Mouse (Mus musculus) heart, embryonic 15.5 days (tissue): ENCODE measurements around the gene Sytl1. TPM values are rescaled to one million over a fixed set of nuclear protein-coding genes. Genes with fewer than 3 reads are reported as not detected.

Source experiments
- ATAC-seq: fragments of 200-750 bp; cut with Nextera tagmentation; replicated peaks from 2 replicates; pipeline ENCODE4 v1.8.0; 2017; ENCODE audit warnings: low read depth, moderate TSS enrichment; ENCODE audit not compliant: insufficient number of reproducible peaks, insufficient read depth, low FRiP score
- H3K27ac ChIP-seq: fragments of 300-500 bp; sonication (generic); 2 replicates; pipeline ENCODE4 v1.5.1; 2015; ENCODE audit warnings: mild to moderate bottlenecking, inconsistent platforms
- H3K27me3 ChIP-seq: fragments of 300-500 bp; sonication (generic); 2 replicates; pipeline ENCODE4 v1.6.1; 2015; ENCODE audit warnings: inconsistent platforms
- H3K36me3 ChIP-seq: fragments of 300-500 bp; sonication (generic); 2 replicates; pipeline ENCODE4 v1.6.1; 2015; ENCODE audit warnings: mild to moderate bottlenecking, inconsistent platforms
- H3K4me1 ChIP-seq: fragments of 300-500 bp; sonication (generic); replicated peaks from 2 replicates; pipeline ENCODE4 v1.6.1; 2015; ENCODE audit warnings: inconsistent platforms
- H3K4me2 ChIP-seq: fragments of 300-500 bp; sonication (generic); 2 replicates; pipeline ENCODE4 v1.6.1; 2015; ENCODE audit warnings: inconsistent platforms, mild to moderate bottlenecking, moderate library complexity
- H3K4me3 ChIP-seq: fragments of 300-500 bp; sonication (generic); 2 replicates; pipeline ENCODE4 v1.5.1; 2015; ENCODE audit warnings: mild to moderate bottlenecking, inconsistent platforms
- H3K9ac ChIP-seq: fragments of 300-500 bp; sonication (generic); 2 replicates; pipeline ENCODE4 v1.6.1; 2015; ENCODE audit warnings: mild to moderate bottlenecking, inconsistent platforms
- H3K9me3 ChIP-seq: fragments of 300-500 bp; sonication (generic); replicated peaks from 2 replicates; pipeline ENCODE4 v1.6.1; 2016; ENCODE audit warnings: inconsistent platforms
- WGBS: fragments of 180-500 bp; shearing (Covaris S2); methylation state at CpG from one replicate; pipeline ENCODE4 v1.1.7; 2015; ENCODE audit warnings: mixed read lengths; 5-methylcytosine and 5-hydroxymethylcytosine counted together
- polyA plus RNA-seq: library from polyadenylated mRNA; unstranded; fragments of >200 nt; fragmentation: Nextera tagmentation; extraction: Ambion mirVana; gene quantifications from 2 replicates; pipeline ENCODE4 v1.2.1, GENCODE M21; 2015

Sytl1 gene
- polyA plus RNA-seq, 1 experiment from 2014 or later, result 0.96 TPM

GRCm38 (mm10) chr4:133229582-133229981 is 33.3 kb downstream of the Sytl1 start:
- no peak for ATAC-seq
- 75% methylated on average over 8 of the region's 8 CpGs for WGBS
- H3K27me3 ChIP-seq, result no peaks in the 10 kb centered on the region; the same call in 1 of the 2 replicates
- no peak overlapping the region for H3K4me2 ChIP-seq
- H3K9me3 ChIP-seq, result no peaks in the 10 kb centered on the region
- H3K27ac ChIP-seq, result no peak overlapping the region
- H3K9ac ChIP-seq, result no peak overlapping the region
- H3K36me3 ChIP-seq, result no peaks in the 10 kb centered on the region
- H3K4me1 ChIP-seq, result peaks cover 3% of the 10 kb centered on the region
- H3K4me3 ChIP-seq, result no peak overlapping the region

DNA sequence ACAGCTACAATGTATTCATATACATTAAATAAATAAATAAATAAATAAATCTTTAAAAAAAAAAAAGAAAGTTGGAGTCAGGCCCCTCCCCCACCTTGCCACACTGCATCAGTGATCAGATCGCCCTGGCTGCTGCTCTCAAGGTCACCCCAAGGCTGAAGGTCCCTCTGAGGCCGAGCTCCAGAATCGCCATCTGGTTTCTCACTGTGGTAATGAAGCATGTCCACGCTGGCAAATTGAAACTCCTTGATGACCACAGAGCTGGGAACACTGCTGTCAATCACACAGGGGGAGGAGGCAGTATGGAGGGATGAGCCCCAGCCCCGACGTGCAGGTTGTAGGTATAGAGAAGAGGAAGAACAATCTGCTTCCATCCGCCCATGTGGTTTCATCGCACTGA is 35.3 kb downstream of the Sytl1 start:
- Histone ChIP-seq H3K9ac (no peak overlapping the region), H3K4me1 (no peaks in the 10 kb centered on the region), H3K36me3 (no peaks in the 10 kb centered on the region), H3K27ac (no peak overlapping the region), H3K27me3 (peaks cover 6% of the 10 kb centered on the region; the same call in 1 of the 2 replicates), H3K9me3 (no peaks in the 10 kb centered on the region), H3K4me3 (no peak overlapping the region), H3K4me2 (no peak overlapping the region)
- 63% methylated on average over 8 of the region's 8 CpGs for WGBS
- no peak for ATAC-seq

DNA sequence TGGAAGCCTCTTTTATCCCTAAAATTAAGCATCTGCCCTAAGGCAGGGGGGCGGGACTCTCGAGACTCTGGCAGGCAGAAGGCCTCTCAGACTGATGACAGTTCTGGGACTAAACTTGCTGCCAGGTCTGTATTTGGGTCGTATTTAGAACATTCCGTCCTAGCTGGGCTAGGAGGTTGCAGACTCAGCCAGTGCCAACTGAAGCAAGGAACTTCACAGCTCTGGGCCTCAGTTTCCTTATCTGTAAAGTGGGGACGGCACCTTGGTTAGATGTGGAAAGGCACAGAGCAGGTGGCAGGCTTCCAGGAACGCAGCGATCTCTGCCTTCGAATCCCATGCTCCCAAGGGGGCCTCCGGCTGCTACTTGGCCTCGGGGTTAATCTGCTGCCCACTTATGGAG is 36.8 kb downstream of the Sytl1 start:
- WGBS, result 61% methylated on average over 10 of the region's 10 CpGs
- Histone ChIP-seq H3K36me3 (no peaks in the 10 kb centered on the region), H3K9ac (no peak overlapping the region), H3K27me3 (peaks cover 20% of the 10 kb centered on the region), H3K9me3 (no peaks in the 10 kb centered on the region), H3K27ac (no peak overlapping the region), H3K4me3 (no peak overlapping the region), H3K4me2 (no peak overlapping the region), H3K4me1 (no peaks in the 10 kb centered on the region)
- no peak for ATAC-seq

DNA sequence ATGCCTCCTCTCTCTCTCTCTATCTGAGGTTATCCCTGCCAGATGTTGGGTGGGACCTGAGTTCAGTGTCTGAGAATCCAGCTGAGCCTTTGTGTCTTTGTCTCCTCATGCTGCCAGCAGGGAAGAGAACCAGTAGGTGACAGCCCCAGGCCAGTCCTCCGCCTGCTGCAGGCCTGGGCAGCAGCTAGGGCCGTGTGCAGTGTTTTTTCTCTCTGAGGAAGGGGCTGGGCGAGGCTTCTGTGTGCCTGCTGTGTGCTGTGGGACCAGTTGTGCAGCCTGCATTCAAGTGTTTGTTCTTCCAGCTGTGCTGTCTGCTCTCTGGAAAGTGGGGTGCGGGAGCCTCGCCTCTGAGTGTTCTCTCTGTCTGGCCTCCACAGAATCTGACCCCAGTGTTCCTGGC is 39.0 kb downstream of the Sytl1 start:
- no peak overlapping the region for H3K9ac ChIP-seq
- H3K4me1 ChIP-seq, result peaks cover 5% of the 10 kb centered on the region
- 68% methylated on average over 5 of the region's 5 CpGs for WGBS
- no peaks in the 10 kb centered on the region for H3K9me3 ChIP-seq
- H3K27ac ChIP-seq, result no peak overlapping the region
- H3K27me3 ChIP-seq, result peaks cover 39% of the 10 kb centered on the region
- H3K4me3 ChIP-seq, result no peak overlapping the region
- H3K4me2 ChIP-seq, result no peak overlapping the region
- no peaks in the 10 kb centered on the region for H3K36me3 ChIP-seq
- no peak for ATAC-seq

- H3K4me2 ChIP-seq, result no peak overlapping the region
- peaks cover 5% of the 10 kb centered on the region for H3K4me1 ChIP-seq
- no peaks in the 10 kb centered on the region for H3K9me3 ChIP-seq
- WGBS, result 80% methylated on average over 8 of the region's 8 CpGs
- H3K27me3 ChIP-seq, result peaks cover 40% of the 10 kb centered on the region
- no peak for ATAC-seq
- H3K27ac ChIP-seq, result no peak overlapping the region
- no peak overlapping the region for H3K9ac ChIP-seq
- no peak overlapping the region for H3K4me3 ChIP-seq
- H3K36me3 ChIP-seq, result no peaks in the 10 kb centered on the region
Observed at GRCm38 (mm10) chr4:133221701-133222100, 41.2 kb downstream of the Sytl1 start.

GRCm38 (mm10) chr4:133220656-133221055 is 42.3 kb downstream of the Sytl1 start:
- no peaks in the 10 kb centered on the region for H3K9me3 ChIP-seq
- H3K4me2 ChIP-seq, result peak overlapping the region; percentile 70
- H3K27ac ChIP-seq, result no peak overlapping the region
- no peaks in the 10 kb centered on the region for H3K36me3 ChIP-seq
- H3K4me3 ChIP-seq, result peak overlapping the region; percentile 39
- H3K4me1 ChIP-seq, result peaks cover 5% of the 10 kb centered on the region
- no peak for ATAC-seq
- peaks cover 40% of the 10 kb centered on the region for H3K27me3 ChIP-seq
- 0 out of 2 replicates have a peak overlapping the region, but pooled peaks have one; percentile 26 for H3K9ac ChIP-seq
- 6% methylated on average over 25 of the region's 25 CpGs for WGBS

DNA sequence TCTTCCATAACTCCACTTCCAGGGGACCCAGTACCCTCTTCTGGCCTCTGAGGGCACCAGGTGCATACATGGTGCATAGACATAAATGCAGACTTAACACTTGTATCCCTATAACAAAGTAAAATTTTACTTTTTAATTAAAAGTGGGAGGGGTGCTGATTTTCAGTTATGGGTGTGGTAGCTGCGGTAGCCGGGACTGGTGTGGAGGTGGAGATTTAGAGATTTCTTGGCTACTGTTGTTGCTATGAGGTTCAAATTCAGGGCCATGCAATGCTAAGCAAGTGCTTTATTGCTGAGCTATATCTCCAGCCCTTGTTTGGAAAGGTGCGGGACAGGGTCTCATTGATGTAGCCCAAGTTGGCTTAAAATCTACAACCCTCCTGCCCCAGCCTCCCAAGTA is 44.2 kb downstream of the Sytl1 start:
- Histone ChIP-seq H3K36me3 (no peaks in the 10 kb centered on the region), H3K4me1 (peaks cover 7% of the 10 kb centered on the region), H3K9ac (no peak overlapping the region), H3K27ac (no peak overlapping the region), H3K27me3 (peaks cover 47% of the 10 kb centered on the region), H3K4me3 (no peak overlapping the region), H3K4me2 (no peak overlapping the region), H3K9me3 (no peaks in the 10 kb centered on the region)
- no peak for ATAC-seq
- 88% methylated on average over 3 of the region's 3 CpGs for WGBS

GRCm38 (mm10) chr4:133217641-133218040 is 45.3 kb downstream of the Sytl1 start:
- H3K36me3 ChIP-seq, result no peaks in the 10 kb centered on the region
- 4% methylated on average over 5 of the region's 5 CpGs for WGBS
- no peaks in the 10 kb centered on the region for H3K9me3 ChIP-seq
- H3K9ac ChIP-seq, result no peak overlapping the region
- no peak overlapping the region for H3K4me2 ChIP-seq
- H3K27ac ChIP-seq, result no peak overlapping the region
- no peak for ATAC-seq
- no peak overlapping the region for H3K4me3 ChIP-seq
- H3K27me3 ChIP-seq, result peaks cover 52% of the 10 kb centered on the region
- H3K4me1 ChIP-seq, result peaks cover 18% of the 10 kb centered on the region

DNA sequence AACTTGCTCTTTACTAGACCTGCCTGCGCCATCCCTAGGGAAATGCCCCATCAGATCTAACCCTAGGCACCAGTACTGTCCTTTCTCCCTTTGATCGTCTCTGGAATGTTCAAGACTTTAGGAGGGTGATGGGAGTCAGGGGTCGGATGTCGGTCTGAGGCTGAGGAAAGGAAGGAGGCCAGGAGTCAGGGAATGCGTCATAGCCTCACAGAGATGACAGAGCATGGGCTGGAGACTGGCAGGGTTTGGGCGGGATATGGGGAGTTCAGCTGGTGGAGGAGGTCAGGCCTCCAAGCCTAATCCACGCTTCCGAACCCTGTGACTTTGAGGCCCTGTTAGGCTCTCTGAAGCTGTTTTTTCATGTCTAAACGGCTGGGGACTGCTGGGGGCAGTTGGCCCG is 49.3 kb downstream of the Sytl1 start:
- H3K4me2 ChIP-seq, result peak overlapping the region; percentile 99
- peaks cover 24% of the 10 kb centered on the region for H3K4me1 ChIP-seq
- 20% methylated on average over 10 of the region's 10 CpGs for WGBS
- no peak overlapping the region for H3K27ac ChIP-seq
- H3K36me3 ChIP-seq, result no peaks in the 10 kb centered on the region
- ATAC-seq, result no peak
- H3K9ac ChIP-seq, result no peak overlapping the region
- no peak overlapping the region for H3K4me3 ChIP-seq
- peaks cover 41% of the 10 kb centered on the region for H3K27me3 ChIP-seq
- no peaks in the 10 kb centered on the region for H3K9me3 ChIP-seq

GRCm38 (mm10) chr4:133213268-133213590 is 49.7 kb downstream of the Sytl1 start:
- Histone ChIP-seq H3K27me3 (peaks cover 41% of the 10 kb centered on the region), H3K36me3 (no peaks in the 10 kb centered on the region), H3K4me2 (peak overlapping the region; percentile 99), H3K4me1 (peaks cover 24% of the 10 kb centered on the region), H3K9ac (no peak overlapping the region; the same call in 1 of the 2 replicates), H3K27ac (no peak overlapping the region), H3K9me3 (no peaks in the 10 kb centered on the region), H3K4me3 (peak overlapping the region; percentile 68)
- WGBS, result 4% methylated on average over 9 of the region's 9 CpGs
- no peak for ATAC-seq

GRCm38 (mm10) chr4:133212562-133213267 is 50.2 kb downstream of the Sytl1 start:
- Histone ChIP-seq H3K27ac (no peak overlapping the region), H3K27me3 (peaks cover 41% of the 10 kb centered on the region), H3K36me3 (no peaks in the 10 kb centered on the region), H3K4me1 (peaks cover 24% of the 10 kb centered on the region), H3K4me3 (peak overlapping the region; percentile 68), H3K9me3 (no peaks in the 10 kb centered on the region), H3K4me2 (peak overlapping the region; percentile 99), H3K9ac (peak overlapping the region; percentile 66)
- peak; percentile 83 for ATAC-seq
- WGBS, result 2% methylated on average over 44 of the region's 44 CpGs
